Mouse (Mus musculus) spleen, adult 2 months (tissue): Measurements from ENCODE around the gene Mettl7b. TPM values are rescaled to one million over a fixed set of nuclear protein-coding genes. Genes with fewer than 3 reads are reported as not detected.

Experiments used
- DNase-seq, 2 experiments: peaks; one replicate each; pipeline versions ENCODE4 v3.0.0 to v3.0.0-alpha.2; 2012 to 2021; ENCODE audit warnings: low spot score in 2 of 2, low read depth in 1 of 2
- H3K27ac ChIP-seq: fragments of 200-500 bp; 2 replicates; pipeline ENCODE4 v1.5.1; 2012; ENCODE audit warnings: low read length, inconsistent platforms; ENCODE audit not compliant: insufficient read depth
- H3K27me3 ChIP-seq: fragments of 200-500 bp; 2 replicates; pipeline ENCODE4 v1.6.1; 2012; ENCODE audit warnings: mild to moderate bottlenecking, moderate library complexity, low read length, inconsistent platforms; ENCODE audit not compliant: control insufficient read depth, insufficient read depth
- H3K36me3 ChIP-seq: fragments of 200-500 bp; 2 replicates; pipeline ENCODE4 v1.6.1; 2012; ENCODE audit warnings: mild to moderate bottlenecking, low read length, inconsistent platforms; ENCODE audit not compliant: control insufficient read depth, insufficient read depth
- H3K4me1 ChIP-seq: fragments of 200-500 bp; 2 replicates; pipeline ENCODE4 v1.6.1; 2011; ENCODE audit warnings: inconsistent platforms; ENCODE audit not compliant: control insufficient read depth, insufficient read depth, insufficient read length
- H3K4me3 ChIP-seq: fragments of 200-500 bp; 2 replicates; pipeline ENCODE4 v1.5.1; 2011; ENCODE audit warnings: mild to moderate bottlenecking, inconsistent platforms; ENCODE audit not compliant: insufficient read depth, insufficient read length; ENCODE audit errors: extremely low read depth
- CTCF ChIP-seq: fragments of 200-500 bp; IDR thresholded peaks from 2 replicates; pipeline ENCODE4 v1.5.1; 2011; ENCODE audit warnings: mild to moderate bottlenecking, inconsistent platforms; ENCODE audit not compliant: insufficient read depth, insufficient read length, insufficient replicate concordance; ENCODE audit errors: extremely low read depth
- POLR2A ChIP-seq: fragments of 200-500 bp; IDR thresholded peaks from 2 replicates; pipeline ENCODE4 v1.6.1; 2011; ENCODE audit warnings: low read depth, low read length, inconsistent platforms
- WGBS: fragments of 180-500 bp; shearing (Covaris S2); methylation state at CpG from one replicate; pipeline ENCODE4 v1.1.7; 2018; 5-methylcytosine and 5-hydroxymethylcytosine counted together
- polyA plus RNA-seq: library from polyadenylated mRNA; depleted of rRNA; stranded (reverse); fragments of >200 nt; gene quantifications from 2 replicates; pipeline ENCODE4 v1.2.3, GENCODE M21; 2012; rRNA removed

Mettl7b gene
- polyA plus RNA-seq, 1 experiment = not detected

GRCm38 (mm10) chr10:128910066-128910841 is 50.5 kb downstream of the Mettl7b start:
- H3K4me1 ChIP-seq = peaks cover 9% of the 10 kb centered on the region; the same call in 1 of the 2 replicates
- DNase-seq = no peak
- no peaks in the 10 kb centered on the region for H3K36me3 ChIP-seq
- peaks cover 14% of the 10 kb centered on the region for H3K27me3 ChIP-seq
- 6% methylated on average over 65 of the region's 66 CpGs for WGBS
- H3K27ac ChIP-seq = peak overlapping the region; percentile 51; the same call in 1 of the 2 replicates
- H3K4me3 ChIP-seq = peak overlapping the region; percentile 52
- TF ChIP-seq POLR2A (no peak), CTCF (no peak)

GRCm38 (mm10) chr10:128909567-128910028 is 51.2 kb downstream of the Mettl7b start:
- Histone ChIP-seq H3K27ac (peak overlapping the region; percentile 51; the same call in 1 of the 2 replicates), H3K4me1 (peaks cover 9% of the 10 kb centered on the region; the same call in 1 of the 2 replicates), H3K4me3 (peak overlapping the region; percentile 52; the same call in 1 of the 2 replicates), H3K36me3 (no peaks in the 10 kb centered on the region), H3K27me3 (peaks cover 14% of the 10 kb centered on the region)
- TF ChIP-seq CTCF (no peak), POLR2A (no peak)
- no peak for DNase-seq
- 3% methylated on average over 37 of the region's 41 CpGs for WGBS

- H3K27ac ChIP-seq = no peak overlapping the region
Measured at GRCm38 (mm10) chr10:128908778-128909448, 51.9 kb downstream of the Mettl7b start.

More at GRCm38 (mm10) chr10:128908778-128909448, 51.9 kb downstream of the Mettl7b start:
- peaks cover 14% of the 10 kb centered on the region for H3K27me3 ChIP-seq
- DNase-seq = no peak
- TF ChIP-seq CTCF = no peak
- TF ChIP-seq POLR2A = no peak
- peaks cover 9% of the 10 kb centered on the region; the same call in 1 of the 2 replicates for H3K4me1 ChIP-seq
- WGBS = 73% methylated on average over 13 of the region's 13 CpGs
- H3K36me3 ChIP-seq = no peaks in the 10 kb centered on the region
- H3K4me3 ChIP-seq = no peak overlapping the region

Other genes starting within 250 kb of the Mettl7b start
- 124 and 126 TPM in 2 replicates for gene Dgka, start 216.1 kb downstream of the Mettl7b start, polyA plus RNA-seq
- gene Pym1, start 213.1 kb downstream of the Mettl7b start, polyA plus RNA-seq = 31.7 and 34.7 TPM in 2 replicates
- gene Mmp19, start 170.1 kb downstream of the Mettl7b start, polyA plus RNA-seq = 1.7 and 1.8 TPM in 2 replicates
- 9.1 and 9.4 TPM in 2 replicates for gene Dnajc14, start 156.9 kb downstream of the Mettl7b start, polyA plus RNA-seq
- 10.8 and 11.6 TPM in 2 replicates for gene Tmem198b, start 156.6 kb downstream of the Mettl7b start, polyA plus RNA-seq
- gene Sarnp, start 143.7 kb downstream of the Mettl7b start, polyA plus RNA-seq = 3.0 and 4.5 TPM in 2 replicates
- 25.5 and 28.9 TPM in 2 replicates for gene Ormdl2, start 139.3 kb downstream of the Mettl7b start, polyA plus RNA-seq
- gene Gdf11, start 69.3 kb downstream of the Mettl7b start, polyA plus RNA-seq = 5.8 and 6.0 TPM in 2 replicates
- gene Cd63, start 60.0 kb downstream of the Mettl7b start, polyA plus RNA-seq = 25.8 and 35.7 TPM in 2 replicates
- gene Rdh5, start 38.1 kb downstream of the Mettl7b start, polyA plus RNA-seq = 15.1 and 15.8 TPM in 2 replicates
- 113 and 138 TPM in 2 replicates for gene Bloc1s1, start 37.0 kb downstream of the Mettl7b start, polyA plus RNA-seq
- gene Itga7, start 27.2 kb downstream of the Mettl7b start, polyA plus RNA-seq = 5.8 and 6.5 TPM in 2 replicates
- not detected in 2 replicates for gene Olfr9, start 28.4 kb upstream of the Mettl7b start, polyA plus RNA-seq
- not detected in 2 replicates for gene Olfr763, start 49.8 kb upstream of the Mettl7b start, polyA plus RNA-seq
- not detected in 2 replicates for gene Olfr764-ps1, start 78.9 kb upstream of the Mettl7b start, polyA plus RNA-seq
- gene Olfr765, start 89.0 kb upstream of the Mettl7b start, polyA plus RNA-seq = not detected in 2 replicates
- gene Olfr766-ps1, start 108.0 kb upstream of the Mettl7b start, polyA plus RNA-seq = not detected in 2 replicates
- not detected in 2 replicates for gene Olfr767, start 121.9 kb upstream of the Mettl7b start, polyA plus RNA-seq
- gene Olfr768, start 138.4 kb upstream of the Mettl7b start, polyA plus RNA-seq = not detected in 2 replicates
- not detected in 2 replicates for gene Olfr769, start 156.9 kb upstream of the Mettl7b start, polyA plus RNA-seq
- gene Olfr770, start 178.0 kb upstream of the Mettl7b start, polyA plus RNA-seq = not detected in 2 replicates
- not detected in 2 replicates for gene Olfr771, start 203.8 kb upstream of the Mettl7b start, polyA plus RNA-seq
- not detected in 2 replicates for gene Olfr772, start 216.9 kb upstream of the Mettl7b start, polyA plus RNA-seq
- not detected in 2 replicates for gene Olfr773, start 226.4 kb upstream of the Mettl7b start, polyA plus RNA-seq